Mouse (Mus musculus): ENCODE measurements around the gene Malsu1.

- no peak for TF ChIP-seq CTCF (IDR thresholded peaks at IDR 0.05; ENCODE audit: low read depth, low read length)
- TF ChIP-seq POLR2A (IDR thresholded peaks at IDR 0.05; ENCODE audit: borderline replicate concordance, low read depth, low read length): no peak
Measured at GRCm38 (mm10) chr6:49130328-49130727, 56.7 kb downstream of the Malsu1 start.
